Mouse (Mus musculus): ENCODE data around the gene Nhs. TPM values are rescaled to one million over a fixed set of nuclear protein-coding genes. Genes with fewer than 3 reads are reported as not detected.
A peak's percentile ranks its signal among the peaks of the same experiment; 100 is the strongest.

Gene Nhs
- total and polyA plus RNA-seq, 2 experiments from 2014 or later = 4.3 to 19.1 TPM

- no peaks in the 10 kb centered on the region for H3K9me3 ChIP-seq (ENCODE audit: low read length)
- H3K36me3 ChIP-seq (ENCODE audit: insufficient read depth, low read length) = no peaks in the 10 kb centered on the region
- H3K4me1 ChIP-seq (ENCODE audit: insufficient read depth, low read length) = no peaks in the 10 kb centered on the region
- peaks cover 5% of the 10 kb centered on the region; the same call in 1 of the 2 replicates for H3K27me3 ChIP-seq (ENCODE audit: insufficient read depth, low read length)
- no peak overlapping the region for H3K4me3 ChIP-seq (ENCODE audit: low read depth, low read length)
- H3K4me2 ChIP-seq (ENCODE audit: low read depth, low read length, poor library complexity, severe bottlenecking) = no peak overlapping the region
- no peak overlapping the region for H3K9ac ChIP-seq (replicated peaks; ENCODE audit: low read length, poor library complexity, severe bottlenecking)
- no peak overlapping the region for H3K27ac ChIP-seq (ENCODE audit: low read depth, low read length)
- TF ChIP-seq CTCF (IDR thresholded peaks at IDR 0.05) = no peak
- ATAC-seq (ENCODE audit: low FRiP score) (no peak), DNase-seq (ENCODE audit: low spot score) (no peak)
These were observed 115.4 kb downstream of the Nhs start for GRCm38 (mm10) chrX:162044109-162044508.

- DNase-seq (ENCODE audit: low spot score) (peak; percentile 59), ATAC-seq (ENCODE audit: low FRiP score) (no peak)
- Histone ChIP-seq H3K9ac (replicated peaks; ENCODE audit: low read length, poor library complexity, severe bottlenecking) (no peak overlapping the region), H3K4me1 (ENCODE audit: insufficient read depth, low read length) (no peaks in the 10 kb centered on the region), H3K4me2 (ENCODE audit: low read depth, low read length, poor library complexity, severe bottlenecking) (no peak overlapping the region), H3K27me3 (ENCODE audit: insufficient read depth, low read length) (peaks cover 18% of the 10 kb centered on the region; the same call in 1 of the 2 replicates), H3K9me3 (ENCODE audit: low read length) (no peaks in the 10 kb centered on the region), H3K4me3 (ENCODE audit: low read depth, low read length) (no peak overlapping the region), H3K27ac (ENCODE audit: low read depth, low read length) (no peak overlapping the region), H3K36me3 (ENCODE audit: insufficient read depth, low read length) (no peaks in the 10 kb centered on the region)
- no peak for TF ChIP-seq CTCF (IDR thresholded peaks at IDR 0.05)
- 41% methylated on average over 13 of the region's 13 CpGs for WGBS
These were observed 134.1 kb downstream of the Nhs start for GRCm38 (mm10) chrX:162025210-162025953.

DNA sequence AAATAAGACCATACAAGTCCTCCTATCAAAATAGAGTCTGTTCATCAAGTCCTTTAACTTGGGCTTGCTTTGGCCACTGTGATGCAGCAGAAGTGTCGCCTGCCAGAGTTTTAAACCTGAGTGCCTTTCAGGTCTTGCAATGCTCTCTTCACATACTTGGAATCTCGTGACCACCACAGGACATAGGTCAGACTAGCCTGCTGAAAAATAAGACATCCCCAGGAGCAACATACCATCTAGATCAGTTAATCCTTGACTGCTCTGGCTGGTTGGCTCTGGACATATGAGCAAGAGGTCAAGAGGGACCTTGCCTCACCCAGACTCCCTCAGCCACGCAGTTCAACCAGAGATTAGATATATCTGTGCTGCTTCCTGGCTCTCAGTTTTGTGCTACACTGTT is 137.8 kb downstream of the Nhs start:
- TF ChIP-seq CTCF (IDR thresholded peaks at IDR 0.05) = no peak
- ATAC-seq (ENCODE audit: low FRiP score) (no peak), DNase-seq (ENCODE audit: low spot score) (no peak)
- 82% methylated on average over 3 of the region's 3 CpGs for WGBS
- peaks cover 12% of the 10 kb centered on the region; the same call in 1 of the 2 replicates for H3K27me3 ChIP-seq (ENCODE audit: insufficient read depth, low read length)
- no peak overlapping the region for H3K9ac ChIP-seq (replicated peaks; ENCODE audit: low read length, poor library complexity, severe bottlenecking)
- H3K4me3 ChIP-seq (ENCODE audit: low read depth, low read length) = no peak overlapping the region
- H3K36me3 ChIP-seq (ENCODE audit: insufficient read depth, low read length) = no peaks in the 10 kb centered on the region
- no peaks in the 10 kb centered on the region for H3K4me1 ChIP-seq (ENCODE audit: insufficient read depth, low read length)
- H3K27ac ChIP-seq (ENCODE audit: low read depth, low read length) = no peak overlapping the region
- H3K9me3 ChIP-seq (ENCODE audit: low read length) = no peaks in the 10 kb centered on the region
- H3K4me2 ChIP-seq (ENCODE audit: low read depth, low read length, poor library complexity, severe bottlenecking) = no peak overlapping the region

- H3K4me1 ChIP-seq (ENCODE audit: insufficient read depth, low read length) = no peaks in the 10 kb centered on the region
- no peak overlapping the region for H3K4me3 ChIP-seq (ENCODE audit: low read depth, low read length)
- TF ChIP-seq CTCF (IDR thresholded peaks at IDR 0.05) = no peak
- no peak overlapping the region for H3K27ac ChIP-seq (ENCODE audit: low read depth, low read length)
- no peak for ATAC-seq (ENCODE audit: low FRiP score)
- H3K9me3 ChIP-seq (ENCODE audit: low read length) = no peaks in the 10 kb centered on the region
- WGBS = 93% methylated on average over 3 of the region's 3 CpGs
- DNase-seq (ENCODE audit: low spot score) = no peak
- no peak overlapping the region for H3K4me2 ChIP-seq (ENCODE audit: low read depth, low read length, poor library complexity, severe bottlenecking)
- H3K27me3 ChIP-seq (ENCODE audit: insufficient read depth, low read length) = peaks cover 12% of the 10 kb centered on the region; the same call in 1 of the 2 replicates
- no peaks in the 10 kb centered on the region for H3K36me3 ChIP-seq (ENCODE audit: insufficient read depth, low read length)
- no peak overlapping the region for H3K9ac ChIP-seq (replicated peaks; ENCODE audit: low read length, poor library complexity, severe bottlenecking)
These were observed 139.4 kb downstream of the Nhs start for GRCm38 (mm10) chrX:162020039-162020566.

DNA sequence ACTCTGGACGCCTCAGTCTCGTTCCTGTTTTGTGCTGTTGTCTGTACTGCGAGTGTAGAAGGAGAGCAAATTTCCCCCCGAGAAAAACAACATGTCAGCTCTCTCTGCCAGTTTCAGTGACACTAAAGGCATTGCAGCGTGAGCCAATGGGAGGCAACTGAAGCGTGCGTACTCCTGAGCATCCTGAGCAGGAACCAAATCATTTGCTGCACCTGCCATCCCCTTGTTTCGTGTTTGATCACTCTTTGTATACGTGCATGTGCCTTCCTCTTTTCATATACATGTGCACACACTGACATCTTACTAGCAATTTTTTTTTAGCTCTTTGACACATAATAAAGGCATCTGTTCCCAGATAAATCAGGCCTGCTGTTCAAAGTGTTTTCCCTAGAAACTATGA is 142.1 kb downstream of the Nhs start:
- ATAC-seq (ENCODE audit: low FRiP score) = no peak
- no peak overlapping the region for H3K9ac ChIP-seq (replicated peaks; ENCODE audit: low read length, poor library complexity, severe bottlenecking)
- 38% methylated on average over 9 of the region's 9 CpGs for WGBS
- TF ChIP-seq CTCF (IDR thresholded peaks at IDR 0.05) = no peak
- no peaks in the 10 kb centered on the region for H3K36me3 ChIP-seq (ENCODE audit: insufficient read depth, low read length)
- H3K9me3 ChIP-seq (ENCODE audit: low read length) = no peaks in the 10 kb centered on the region
- H3K27ac ChIP-seq (ENCODE audit: low read depth, low read length) = no peak overlapping the region
- 0 out of 2 replicates have a peak, but pooled peaks cover 9% of the 10 kb centered on the region for H3K27me3 ChIP-seq (ENCODE audit: insufficient read depth, low read length)
- peak; percentile 49 for DNase-seq (ENCODE audit: low spot score)
- peak overlapping the region; percentile 29 for H3K4me2 ChIP-seq (ENCODE audit: low read depth, low read length, poor library complexity, severe bottlenecking)
- no peaks in the 10 kb centered on the region for H3K4me1 ChIP-seq (ENCODE audit: insufficient read depth, low read length)
- H3K4me3 ChIP-seq (ENCODE audit: low read depth, low read length) = no peak overlapping the region

- H3K4me1 ChIP-seq (ENCODE audit: insufficient read depth, low read length) = no peaks in the 10 kb centered on the region
- no peaks in the 10 kb centered on the region for H3K9me3 ChIP-seq (ENCODE audit: low read length)
- H3K4me3 ChIP-seq (ENCODE audit: low read depth, low read length) = no peak overlapping the region
- no peak overlapping the region for H3K9ac ChIP-seq (replicated peaks; ENCODE audit: low read length, poor library complexity, severe bottlenecking)
- DNase-seq (ENCODE audit: low spot score) = no peak
- H3K27ac ChIP-seq (ENCODE audit: low read depth, low read length) = no peak overlapping the region
- no peaks in the 10 kb centered on the region for H3K36me3 ChIP-seq (ENCODE audit: insufficient read depth, low read length)
- peaks cover 9% of the 10 kb centered on the region; the same call in 1 of the 2 replicates for H3K27me3 ChIP-seq (ENCODE audit: insufficient read depth, low read length)
- H3K4me2 ChIP-seq (ENCODE audit: low read depth, low read length, poor library complexity, severe bottlenecking) = no peak overlapping the region
- ATAC-seq (ENCODE audit: low FRiP score) = no peak
- no peak for TF ChIP-seq CTCF (IDR thresholded peaks at IDR 0.05)
- 86% methylated on average over 4 of the region's 4 CpGs for WGBS
These were observed 147.0 kb downstream of the Nhs start for GRCm38 (mm10) chrX:162012570-162012969.
